Mouse (Mus musculus): ENCODE data around the gene Frmd4b. TPM values are rescaled to one million over a fixed set of nuclear protein-coding genes. Genes with fewer than 3 reads are reported as not detected.

Gene Frmd4b
- polyA plus RNA-seq, 1 experiment from 2014 or later = 13.7 TPM

DNA sequence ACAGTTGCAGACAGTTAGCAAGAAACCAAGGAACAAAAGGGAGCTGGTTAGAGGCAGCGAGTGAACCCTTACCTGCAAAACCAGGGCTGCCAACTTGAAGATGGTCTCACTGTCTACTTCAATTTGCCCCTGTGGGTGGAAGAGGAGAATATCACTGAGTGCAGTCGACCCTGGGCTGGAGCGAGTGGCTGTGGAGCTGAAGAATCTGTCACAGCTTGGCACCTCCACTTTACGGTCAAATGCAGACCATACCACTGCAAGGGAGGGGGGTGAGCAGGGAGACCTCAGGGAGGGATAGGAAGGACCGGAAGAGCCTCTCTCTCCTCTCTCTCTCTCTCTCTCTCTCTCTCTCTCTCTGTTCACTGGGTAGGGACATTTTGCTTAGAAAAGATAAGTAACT, 263.4 kb downstream of the Frmd4b start:
- Histone ChIP-seq H3K9ac (ENCODE audit: low read depth, low read length) (no peak overlapping the region), H3K27ac (ENCODE audit: low read depth, low read length) (no peak overlapping the region), H3K9me3 (ENCODE audit: control insufficient read depth, low read length) (no peaks in the 10 kb centered on the region), H3K4me3 (ENCODE audit: low read length) (peak overlapping the region; percentile 14; the same call in 1 of the 2 replicates), H3K4me2 (replicated peaks; ENCODE audit: low read depth, low read length) (peak overlapping the region; percentile 27; the same call in 1 of the 2 replicates), H3K4me1 (ENCODE audit: control insufficient read depth, insufficient read depth, low read length) (peaks cover 26% of the 10 kb centered on the region), H3K27me3 (ENCODE audit: control insufficient read depth, insufficient read depth, low read length) (no peaks in the 10 kb centered on the region), H3K36me3 (ENCODE audit: control insufficient read depth, insufficient read depth, low read length) (no peaks in the 10 kb centered on the region)
- ATAC-seq (ENCODE audit: low FRiP score, low TSS enrichment) = peak; percentile 74
- WGBS = 10% methylated on average over 5 of the region's 5 CpGs

DNA sequence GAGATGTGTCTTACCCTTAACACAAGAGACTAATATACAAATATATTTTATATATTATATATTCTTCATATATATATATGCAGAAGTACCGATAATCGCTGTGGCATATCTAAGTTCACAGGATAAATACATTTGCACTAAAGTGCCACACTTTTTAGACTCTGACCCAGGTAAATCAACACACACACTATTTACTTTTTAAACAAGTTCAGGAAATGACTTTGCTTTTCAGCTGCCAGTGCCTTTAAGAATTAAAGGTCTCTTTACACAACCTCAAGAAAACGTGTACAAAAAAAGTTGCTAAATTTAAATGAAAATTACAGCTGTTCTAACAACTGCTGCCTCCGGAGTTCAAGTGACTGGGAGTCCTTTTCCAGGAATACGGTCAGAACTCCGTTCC, 264.0 kb downstream of the Frmd4b start:
- peak overlapping the region; percentile 14; the same call in 1 of the 2 replicates for H3K4me3 ChIP-seq (ENCODE audit: low read length)
- no peak overlapping the region for H3K9ac ChIP-seq (ENCODE audit: low read depth, low read length)
- H3K27ac ChIP-seq (ENCODE audit: low read depth, low read length) = no peak overlapping the region
- WGBS = 27% methylated on average over 6 of the region's 6 CpGs
- H3K4me2 ChIP-seq (replicated peaks; ENCODE audit: low read depth, low read length) = peak overlapping the region; percentile 27; the same call in 1 of the 2 replicates
- no peaks in the 10 kb centered on the region for H3K27me3 ChIP-seq (ENCODE audit: control insufficient read depth, insufficient read depth, low read length)
- H3K4me1 ChIP-seq (ENCODE audit: control insufficient read depth, insufficient read depth, low read length) = peaks cover 26% of the 10 kb centered on the region
- no peaks in the 10 kb centered on the region for H3K36me3 ChIP-seq (ENCODE audit: control insufficient read depth, insufficient read depth, low read length)
- no peak for ATAC-seq (ENCODE audit: low FRiP score, low TSS enrichment)
- no peaks in the 10 kb centered on the region for H3K9me3 ChIP-seq (ENCODE audit: control insufficient read depth, low read length)

DNA sequence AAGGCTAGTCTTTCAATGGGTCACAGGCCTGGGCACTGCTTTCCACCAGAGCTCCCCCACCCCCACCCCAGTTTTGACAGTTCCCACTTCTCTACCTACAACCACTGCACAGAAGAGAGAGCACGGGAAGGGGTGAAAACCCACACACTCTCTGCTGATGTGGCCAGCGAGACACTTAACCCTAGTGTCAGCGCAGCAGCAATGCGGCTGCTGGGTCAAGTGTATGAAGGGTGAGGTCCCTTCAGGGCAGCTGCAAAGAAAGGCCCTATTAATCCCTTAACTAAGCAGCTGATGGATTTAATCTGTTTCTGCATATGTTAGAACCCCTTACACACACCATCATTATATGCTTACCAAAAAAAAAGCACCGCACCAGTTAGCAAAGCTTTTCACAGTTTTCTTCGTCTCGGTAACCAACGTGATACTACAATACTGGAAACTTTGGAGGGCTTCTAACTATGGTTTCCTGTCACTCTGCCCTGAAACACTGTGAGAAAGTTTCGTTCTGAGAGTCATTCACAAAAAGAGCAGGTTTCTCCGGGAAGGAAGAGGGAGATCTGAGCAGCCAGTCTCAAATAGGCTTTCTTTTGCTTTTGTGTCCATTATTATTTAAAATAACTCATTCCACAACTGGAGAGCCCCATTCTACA, 264.7 kb downstream of the Frmd4b start:
- peaks cover 26% of the 10 kb centered on the region for H3K4me1 ChIP-seq (ENCODE audit: control insufficient read depth, insufficient read depth, low read length)
- no peaks in the 10 kb centered on the region for H3K9me3 ChIP-seq (ENCODE audit: control insufficient read depth, low read length)
- ATAC-seq (ENCODE audit: low FRiP score, low TSS enrichment) = no peak
- H3K4me3 ChIP-seq (ENCODE audit: low read length) = no peak overlapping the region
- H3K36me3 ChIP-seq (ENCODE audit: control insufficient read depth, insufficient read depth, low read length) = no peaks in the 10 kb centered on the region
- H3K9ac ChIP-seq (ENCODE audit: low read depth, low read length) = no peak overlapping the region
- no peak overlapping the region for H3K27ac ChIP-seq (ENCODE audit: low read depth, low read length)
- H3K4me2 ChIP-seq (replicated peaks; ENCODE audit: low read depth, low read length) = no peak overlapping the region
- 29% methylated on average over 10 of the region's 10 CpGs for WGBS
- no peaks in the 10 kb centered on the region for H3K27me3 ChIP-seq (ENCODE audit: control insufficient read depth, insufficient read depth, low read length)

DNA sequence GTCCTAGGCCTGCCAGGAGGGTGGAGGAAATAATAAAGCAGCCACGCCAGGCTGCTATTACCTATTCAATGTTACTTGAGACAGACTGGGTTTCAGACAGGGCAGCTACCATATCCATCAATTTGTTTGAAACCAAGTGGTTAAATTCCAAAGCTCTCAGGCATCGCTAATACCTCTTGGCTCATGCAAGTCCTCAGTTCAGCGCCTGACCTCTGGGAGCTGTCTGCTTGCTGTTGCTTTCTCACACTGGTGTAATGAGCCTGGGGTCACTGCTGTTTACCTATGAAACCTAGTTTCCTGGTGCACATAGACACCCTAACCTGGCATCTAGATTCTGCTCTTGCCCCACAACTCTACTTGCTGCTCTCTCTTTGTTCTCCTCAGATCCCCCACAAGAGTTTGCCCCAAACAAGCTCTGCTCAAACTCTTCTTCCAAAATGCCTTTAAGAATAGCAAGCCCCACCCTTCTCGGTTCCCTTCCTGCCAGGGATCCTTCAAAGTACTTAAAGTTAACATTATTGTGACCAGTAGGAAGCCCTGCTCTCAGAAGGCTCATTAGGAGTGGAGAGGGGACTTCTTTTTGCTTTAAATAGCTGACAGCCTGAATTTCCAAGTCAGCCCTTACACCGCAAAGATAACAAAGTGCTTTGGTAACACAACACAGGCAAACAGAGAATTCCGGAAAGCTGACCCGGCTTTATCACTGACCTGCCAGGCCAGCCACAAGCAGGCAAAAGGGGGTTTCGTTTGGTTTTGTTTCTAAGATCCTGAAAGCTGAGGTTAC, 267.8 kb downstream of the Frmd4b start:
- no peak overlapping the region for H3K4me2 ChIP-seq (replicated peaks; ENCODE audit: low read depth, low read length)
- peaks cover 22% of the 10 kb centered on the region for H3K4me1 ChIP-seq (ENCODE audit: control insufficient read depth, insufficient read depth, low read length)
- H3K36me3 ChIP-seq (ENCODE audit: control insufficient read depth, insufficient read depth, low read length) = no peaks in the 10 kb centered on the region
- 15% methylated on average over 8 of the region's 8 CpGs for WGBS
- no peaks in the 10 kb centered on the region for H3K27me3 ChIP-seq (ENCODE audit: control insufficient read depth, insufficient read depth, low read length)
- H3K4me3 ChIP-seq (ENCODE audit: low read length) = no peak overlapping the region
- no peak overlapping the region for H3K9ac ChIP-seq (ENCODE audit: low read depth, low read length)
- no peaks in the 10 kb centered on the region for H3K9me3 ChIP-seq (ENCODE audit: control insufficient read depth, low read length)
- H3K27ac ChIP-seq (ENCODE audit: low read depth, low read length) = peak overlapping the region; percentile 26; the same call in 1 of the 2 replicates
- ATAC-seq (ENCODE audit: low FRiP score, low TSS enrichment) = no peak

DNA sequence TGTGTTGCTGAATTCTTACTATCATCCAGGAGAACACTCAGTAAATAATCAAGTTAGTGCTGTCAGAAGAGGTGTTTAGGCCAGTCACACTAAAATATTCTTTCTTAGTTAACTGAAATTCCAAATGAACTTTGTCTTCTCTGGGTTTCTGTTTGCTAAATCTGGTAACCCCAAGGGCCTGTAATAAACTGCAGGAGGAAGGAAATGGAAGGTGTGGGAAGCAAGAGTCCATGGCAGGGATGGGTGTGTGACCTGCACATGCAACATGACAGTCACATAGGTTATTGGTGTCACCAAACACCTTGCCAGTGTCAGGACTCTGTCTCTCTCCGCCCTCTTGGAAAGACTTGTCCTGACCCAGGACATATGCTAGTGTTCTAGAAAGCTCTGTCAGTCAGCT, 270.4 kb downstream of the Frmd4b start:
- H3K36me3 ChIP-seq (ENCODE audit: control insufficient read depth, insufficient read depth, low read length) = no peaks in the 10 kb centered on the region
- no peak overlapping the region for H3K27ac ChIP-seq (ENCODE audit: low read depth, low read length)
- H3K9me3 ChIP-seq (ENCODE audit: control insufficient read depth, low read length) = no peaks in the 10 kb centered on the region
- WGBS = 67% methylated on average over 1 of the region's 1 CpGs
- no peak overlapping the region for H3K4me3 ChIP-seq (ENCODE audit: low read length)
- H3K4me1 ChIP-seq (ENCODE audit: control insufficient read depth, insufficient read depth, low read length) = peaks cover 11% of the 10 kb centered on the region
- H3K4me2 ChIP-seq (replicated peaks; ENCODE audit: low read depth, low read length) = no peak overlapping the region
- no peaks in the 10 kb centered on the region for H3K27me3 ChIP-seq (ENCODE audit: control insufficient read depth, insufficient read depth, low read length)
- no peak for ATAC-seq (ENCODE audit: low FRiP score, low TSS enrichment)
- no peak overlapping the region for H3K9ac ChIP-seq (ENCODE audit: low read depth, low read length)

DNA sequence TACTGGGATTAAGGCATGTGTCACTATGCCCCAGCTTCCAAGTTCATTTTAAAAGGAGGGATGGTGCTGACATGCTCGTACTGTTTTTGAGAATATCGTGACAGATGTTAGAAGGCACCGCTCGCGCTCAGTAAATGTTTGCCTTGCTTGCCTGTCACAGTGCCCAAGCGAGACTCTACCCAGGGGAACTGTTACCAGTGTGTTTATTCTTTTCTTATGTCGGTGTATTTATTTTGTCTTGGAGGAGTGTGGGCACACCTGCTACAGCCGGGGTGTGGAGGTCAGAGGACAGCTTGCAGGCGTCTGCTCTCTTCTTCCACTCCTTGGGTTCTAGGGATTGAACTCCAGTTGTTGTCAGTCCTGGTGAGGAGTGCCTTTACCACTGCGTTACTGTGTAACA, 270.8 kb downstream of the Frmd4b start:
- 0 out of 2 replicates have a peak, but pooled peaks have one; percentile 21 for ATAC-seq (ENCODE audit: low FRiP score, low TSS enrichment)

DNA sequence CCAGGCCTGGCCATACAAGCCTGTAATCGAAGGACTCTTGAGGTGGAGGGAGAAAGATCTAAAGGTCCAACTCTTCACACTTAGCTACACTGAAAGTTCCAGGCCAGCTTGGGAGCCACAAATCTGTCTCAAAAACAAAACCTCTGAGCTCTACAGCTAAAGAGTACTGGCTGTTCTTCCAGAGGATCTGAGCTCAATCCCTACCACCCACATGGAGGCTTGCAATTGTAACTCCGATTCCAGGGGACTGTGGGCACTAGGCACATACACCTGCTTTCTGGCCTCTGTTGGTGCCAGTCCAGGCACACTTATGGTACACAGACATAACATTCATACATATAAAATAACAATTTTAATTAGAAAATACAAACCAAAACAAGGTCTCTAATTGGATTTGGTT, 271.4 kb downstream of the Frmd4b start:
- WGBS = 88% methylated on average over 2 of the region's 2 CpGs
- Histone ChIP-seq H3K4me3 (ENCODE audit: low read length) (no peak overlapping the region), H3K4me1 (ENCODE audit: control insufficient read depth, insufficient read depth, low read length) (peaks cover 11% of the 10 kb centered on the region), H3K27me3 (ENCODE audit: control insufficient read depth, insufficient read depth, low read length) (no peaks in the 10 kb centered on the region), H3K9me3 (ENCODE audit: control insufficient read depth, low read length) (no peaks in the 10 kb centered on the region), H3K36me3 (ENCODE audit: control insufficient read depth, insufficient read depth, low read length) (no peaks in the 10 kb centered on the region), H3K9ac (ENCODE audit: low read depth, low read length) (no peak overlapping the region), H3K27ac (ENCODE audit: low read depth, low read length) (no peak overlapping the region), H3K4me2 (replicated peaks; ENCODE audit: low read depth, low read length) (no peak overlapping the region)
- no peak for ATAC-seq (ENCODE audit: low FRiP score, low TSS enrichment)

More for the DNA sequence above, 270.8 kb downstream of the Frmd4b start:
- Histone ChIP-seq H3K4me3 (ENCODE audit: low read length) (no peak overlapping the region), H3K27ac (ENCODE audit: low read depth, low read length) (no peak overlapping the region), H3K4me1 (ENCODE audit: control insufficient read depth, insufficient read depth, low read length) (peaks cover 11% of the 10 kb centered on the region), H3K4me2 (replicated peaks; ENCODE audit: low read depth, low read length) (no peak overlapping the region), H3K9ac (ENCODE audit: low read depth, low read length) (no peak overlapping the region), H3K9me3 (ENCODE audit: control insufficient read depth, low read length) (no peaks in the 10 kb centered on the region), H3K27me3 (ENCODE audit: control insufficient read depth, insufficient read depth, low read length) (no peaks in the 10 kb centered on the region), H3K36me3 (ENCODE audit: control insufficient read depth, insufficient read depth, low read length) (no peaks in the 10 kb centered on the region)
- WGBS = 46% methylated on average over 10 of the region's 10 CpGs

DNA sequence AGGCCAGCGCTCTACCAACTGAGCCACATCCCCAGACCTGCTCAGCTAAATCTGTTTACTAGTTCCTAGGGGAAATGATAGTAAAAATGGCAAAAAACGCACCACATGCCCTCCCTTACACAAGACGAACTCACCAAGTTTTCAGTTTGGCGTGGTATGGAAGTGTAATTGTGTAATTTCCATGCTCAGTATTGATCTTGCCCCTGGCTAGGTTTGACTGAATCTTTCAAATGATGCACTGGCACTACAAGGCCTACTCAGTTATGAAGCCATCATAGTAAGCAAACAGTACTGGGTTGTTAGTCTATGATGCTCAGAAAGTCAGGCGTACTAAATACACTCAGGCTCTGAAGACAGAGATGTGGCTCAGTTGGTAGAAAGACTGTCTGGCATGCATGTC, 275.2 kb downstream of the Frmd4b start:
- ATAC-seq (ENCODE audit: low FRiP score, low TSS enrichment) = no peak
- WGBS = 92% methylated on average over 5 of the region's 5 CpGs

DNA sequence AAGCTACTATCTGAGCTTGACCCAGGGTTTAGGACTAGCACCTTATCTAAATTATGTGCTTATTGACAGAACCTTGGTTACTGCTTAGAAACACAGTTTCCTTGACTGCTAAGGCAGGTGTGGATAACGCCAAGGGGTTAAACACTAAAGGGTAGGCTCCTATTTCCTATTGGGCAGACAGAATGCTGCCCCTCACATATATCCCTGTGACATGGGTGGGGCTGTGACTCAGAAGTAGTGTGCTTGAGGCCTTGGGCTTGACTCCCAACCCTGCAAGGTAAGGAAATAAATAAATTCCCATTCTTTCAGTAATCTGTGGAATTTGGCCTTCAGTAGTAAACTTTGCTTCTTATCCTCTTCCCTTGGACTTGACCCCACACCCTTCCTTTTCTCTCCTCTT, 275.7 kb downstream of the Frmd4b start:
- Histone ChIP-seq H3K4me1 (ENCODE audit: control insufficient read depth, insufficient read depth, low read length) (0 out of 2 replicates have a peak, but pooled peaks cover 9% of the 10 kb centered on the region), H3K9ac (ENCODE audit: low read depth, low read length) (no peak overlapping the region), H3K36me3 (ENCODE audit: control insufficient read depth, insufficient read depth, low read length) (no peaks in the 10 kb centered on the region), H3K27ac (ENCODE audit: low read depth, low read length) (no peak overlapping the region), H3K9me3 (ENCODE audit: control insufficient read depth, low read length) (no peaks in the 10 kb centered on the region), H3K4me2 (replicated peaks; ENCODE audit: low read depth, low read length) (no peak overlapping the region), H3K27me3 (ENCODE audit: control insufficient read depth, insufficient read depth, low read length) (no peaks in the 10 kb centered on the region), H3K4me3 (ENCODE audit: low read length) (no peak overlapping the region)
- ATAC-seq (ENCODE audit: low FRiP score, low TSS enrichment) = no peak
- WGBS = 67% methylated on average over 1 of the region's 1 CpGs

More for the DNA sequence above, 275.2 kb downstream of the Frmd4b start:
- Histone ChIP-seq H3K4me1 (ENCODE audit: control insufficient read depth, insufficient read depth, low read length) (0 out of 2 replicates have a peak, but pooled peaks cover 9% of the 10 kb centered on the region), H3K27ac (ENCODE audit: low read depth, low read length) (no peak overlapping the region), H3K36me3 (ENCODE audit: control insufficient read depth, insufficient read depth, low read length) (no peaks in the 10 kb centered on the region), H3K9me3 (ENCODE audit: control insufficient read depth, low read length) (no peaks in the 10 kb centered on the region), H3K4me3 (ENCODE audit: low read length) (no peak overlapping the region), H3K27me3 (ENCODE audit: control insufficient read depth, insufficient read depth, low read length) (no peaks in the 10 kb centered on the region), H3K9ac (ENCODE audit: low read depth, low read length) (no peak overlapping the region), H3K4me2 (replicated peaks; ENCODE audit: low read depth, low read length) (no peak overlapping the region)

Data from kidney, embryonic 14.5 days (tissue).